Mouse (Mus musculus) embryo, embryonic 10.5 days (tissue): ENCODE measurements around the gene Smyd4.
A peak's percentile ranks its signal among the peaks of the same experiment; 100 is the strongest.

ENCODE experiments used
- DNase-seq: peaks from one replicate; pipeline ENCODE4 v3.0.0-alpha.2; 2015; ENCODE audit warnings: low spot score

The Smyd4 gene

GRCm38 (mm10) chr11:75348199-75348889 lies at the start of gene Smyd4, which contains the start of gene Rpa1:
Smyd4 (plus strand) TSS chr11:75348433.
Rpa1 (minus strand) TSS chr11:75348324.
- DNase-seq = peak; percentile 97

- no peak for DNase-seq
Observed at GRCm38 (mm10) chr11:75298491-75298890, 49.7 kb upstream of the Smyd4 start.

DNA sequence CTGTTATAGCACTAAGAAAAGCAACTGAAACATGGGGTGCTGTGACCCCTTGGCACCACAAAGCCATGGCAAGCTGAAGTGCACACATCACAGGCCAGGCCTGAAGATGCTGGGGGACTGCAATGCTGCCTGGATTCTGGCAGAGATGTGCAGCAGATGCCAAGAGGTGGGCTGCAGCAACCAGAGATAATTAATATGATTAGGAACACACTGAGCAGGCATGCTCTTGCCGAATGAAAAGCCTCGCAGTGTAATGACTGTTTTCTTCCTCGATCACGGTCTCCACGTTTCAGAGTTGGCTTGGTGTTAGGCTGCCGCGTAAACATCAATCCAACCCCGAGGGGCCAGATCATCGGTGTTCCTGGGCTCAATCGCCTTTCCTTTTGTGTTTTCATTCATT lies 48.4 kb upstream of the Smyd4 start:
- DNase-seq = no peak

DNA sequence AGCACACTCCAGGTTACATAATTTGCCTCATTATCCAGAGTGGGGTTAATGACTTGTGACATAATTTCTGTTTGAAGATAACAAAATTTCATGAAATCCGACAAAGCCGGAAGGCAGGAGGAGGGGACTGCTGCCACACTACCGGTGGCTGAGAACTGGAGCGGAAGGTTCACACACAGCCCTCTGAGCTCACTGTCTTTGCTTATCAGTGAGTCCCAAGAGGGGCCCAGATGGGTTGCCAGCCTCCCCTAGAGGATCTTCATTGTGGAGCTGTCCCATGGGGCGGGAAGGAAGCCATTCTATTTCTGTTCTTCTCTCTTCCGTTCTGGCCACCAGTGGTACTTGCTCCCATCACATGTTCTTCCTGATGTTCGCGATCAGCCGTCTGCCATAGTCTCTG lies 47.3 kb upstream of the Smyd4 start:
- no peak for DNase-seq

- DNase-seq = no peak
Observed at GRCm38 (mm10) chr11:75304797-75305196, 43.4 kb upstream of the Smyd4 start.

DNA sequence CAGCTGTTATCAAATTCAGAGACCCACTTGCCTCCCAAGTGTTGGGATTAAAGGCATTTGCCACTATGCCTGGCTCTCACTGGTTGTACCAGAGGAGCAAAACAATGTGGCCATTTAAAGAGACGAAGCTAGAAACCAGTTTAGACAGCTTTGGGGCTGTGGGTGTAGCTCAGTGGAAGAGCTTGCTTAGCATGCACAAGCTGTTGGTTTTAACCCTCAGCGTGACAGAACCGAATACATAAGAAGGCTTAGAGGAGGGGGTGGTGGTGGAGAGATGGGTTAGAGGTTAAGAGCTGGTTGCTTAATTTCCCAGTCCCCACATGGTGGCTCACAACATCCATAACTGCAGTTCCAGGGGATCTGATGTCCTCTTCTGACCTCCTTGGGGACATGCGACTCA lies 39.6 kb upstream of the Smyd4 start:
- no peak for DNase-seq

- no peak for DNase-seq
Observed at GRCm38 (mm10) chr11:75310813-75311212, 37.4 kb upstream of the Smyd4 start.

GRCm38 (mm10) chr11:75311751-75312150 lies 36.5 kb upstream of the Smyd4 start:
- no peak for DNase-seq

DNA sequence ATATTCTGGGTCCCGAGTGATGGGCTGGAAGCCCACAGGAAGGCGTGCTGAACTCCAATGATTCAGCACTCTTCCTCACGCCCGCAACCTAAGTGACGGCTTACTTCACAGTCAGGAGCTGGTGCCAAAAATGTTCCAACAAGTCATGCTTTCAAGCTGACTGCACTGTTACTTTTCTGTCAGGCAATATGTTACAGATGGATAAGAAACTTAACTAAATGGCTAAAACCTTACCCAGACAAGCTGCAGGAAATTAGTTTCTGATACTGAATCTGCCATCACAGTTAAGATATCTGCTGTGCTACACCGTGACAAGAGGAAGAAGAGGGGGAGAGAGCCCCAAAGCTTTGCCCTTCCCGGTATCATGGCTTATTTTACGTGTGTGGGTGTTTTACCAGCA lies 34.4 kb upstream of the Smyd4 start:
- no peak for DNase-seq

DNA sequence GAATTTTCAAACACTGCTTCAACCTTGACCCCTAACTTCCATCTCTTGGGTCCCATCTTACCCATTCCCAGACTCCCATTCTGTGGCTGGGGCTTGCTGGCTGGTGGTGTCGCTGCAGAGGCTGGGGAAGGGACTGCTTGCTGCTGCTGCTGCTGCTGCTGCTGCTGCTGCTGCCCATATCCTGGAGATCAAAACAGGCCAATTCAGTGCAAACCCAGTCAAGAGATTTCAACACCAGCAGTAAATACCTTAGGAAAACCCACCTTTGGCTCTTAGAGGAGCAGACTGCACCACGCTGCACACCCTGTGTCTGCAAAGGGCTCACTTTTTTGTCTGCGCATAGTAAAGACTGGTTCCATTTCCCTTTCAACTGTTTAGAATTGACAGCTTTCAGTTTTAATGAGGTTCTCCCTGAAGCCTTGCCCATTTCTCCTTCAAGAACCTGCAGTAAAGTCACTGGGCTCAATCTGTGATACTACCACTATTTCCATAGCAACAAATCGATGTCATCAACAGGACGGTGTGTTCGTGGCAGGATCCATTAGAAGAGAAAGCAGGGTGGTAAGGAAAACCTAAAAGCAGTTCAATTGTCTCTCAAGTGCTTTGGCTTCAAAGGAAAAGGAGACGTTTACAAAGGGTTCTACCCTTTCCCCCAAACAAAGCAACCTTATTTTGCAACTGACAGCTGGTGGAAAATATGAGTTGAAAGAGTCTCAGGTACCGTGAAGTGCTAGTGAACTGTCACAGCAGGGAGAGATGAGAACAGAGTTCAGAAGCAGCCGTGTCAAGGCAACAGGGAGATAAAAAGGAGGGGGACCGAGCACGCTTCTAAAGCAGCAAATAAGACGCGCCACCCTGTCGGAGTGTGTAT lies 29.6 kb upstream of the Smyd4 start:
- no peak for DNase-seq

DNA sequence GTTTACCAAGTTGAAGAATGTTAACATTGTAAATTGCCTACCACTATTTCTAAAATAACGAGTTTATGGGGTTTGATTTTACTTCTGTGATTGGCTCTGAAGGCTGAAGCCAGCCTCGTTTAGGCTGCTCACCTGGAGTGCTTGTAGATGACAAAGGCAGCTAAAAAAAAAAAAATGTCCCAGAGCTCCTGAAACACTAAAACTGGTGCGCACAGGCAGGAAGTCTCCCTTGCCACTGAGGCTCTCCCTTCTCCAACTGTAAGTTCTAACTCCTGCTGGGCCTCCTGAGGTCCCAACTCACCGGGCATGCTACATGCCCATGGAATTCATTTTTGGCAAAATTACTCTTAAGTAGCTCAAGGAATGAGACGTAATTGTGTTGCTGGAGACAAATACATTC lies 29.0 kb upstream of the Smyd4 start:
- no peak for DNase-seq

GRCm38 (mm10) chr11:75323326-75323737 lies 24.9 kb upstream of the Smyd4 start:
- DNase-seq = no peak

DNA sequence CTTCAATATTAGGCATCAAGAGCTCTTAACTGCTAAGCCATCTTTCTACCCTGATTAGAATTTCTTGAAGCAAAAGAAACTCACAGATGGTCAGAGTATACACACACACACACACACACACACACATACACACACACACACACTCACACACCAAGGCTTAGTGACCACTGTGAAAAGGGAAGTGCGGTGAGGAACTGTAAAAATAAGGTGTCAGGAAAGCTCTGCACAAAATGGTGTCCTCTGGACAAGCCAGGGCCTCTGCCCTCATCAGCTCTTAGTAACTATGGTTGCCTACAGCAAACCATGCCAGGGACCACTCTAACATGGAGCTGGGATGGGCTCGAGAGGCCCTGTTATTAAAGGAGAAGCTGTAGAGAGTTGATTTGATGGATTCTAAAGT lies 23.8 kb upstream of the Smyd4 start:
- no peak for DNase-seq

DNA sequence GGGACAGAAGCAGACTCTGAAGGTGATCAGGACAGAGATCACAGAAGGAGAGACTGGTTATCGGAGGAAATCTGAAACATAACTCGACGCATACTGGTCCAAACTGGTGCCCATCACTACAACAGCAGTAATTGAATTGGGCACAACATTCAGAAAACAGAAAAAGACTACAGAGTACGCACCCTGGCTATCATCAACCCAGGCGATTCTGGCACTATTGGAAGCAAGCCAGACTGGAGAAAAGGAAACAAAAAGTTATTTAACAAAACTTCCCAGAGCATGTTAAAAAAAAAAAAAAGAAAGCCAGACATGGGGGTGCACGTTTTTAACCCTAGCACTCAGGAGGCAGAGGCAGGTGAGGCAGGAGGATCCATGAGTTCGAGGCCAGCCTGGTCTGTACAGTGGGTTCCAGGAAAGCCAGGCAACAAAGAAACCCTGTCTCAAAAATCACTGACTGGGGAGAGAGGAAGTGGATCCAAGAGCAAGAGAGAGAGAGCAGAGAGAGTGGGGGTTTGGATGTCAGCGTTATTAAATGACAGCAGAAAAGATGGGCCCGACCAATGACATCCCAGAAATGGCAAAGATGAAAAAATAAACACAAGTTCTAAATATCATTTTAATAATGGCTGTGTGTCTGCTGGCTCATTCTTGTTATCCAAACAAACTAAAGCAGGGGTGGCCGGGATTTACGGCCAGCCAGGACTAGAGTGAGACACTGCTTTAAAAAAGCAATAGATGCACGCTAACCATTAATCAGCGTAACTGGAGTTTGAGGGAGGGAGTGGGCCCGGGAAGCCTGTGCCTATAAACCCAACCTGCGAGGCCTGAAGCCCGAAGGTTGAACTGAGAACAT lies 22.9 kb upstream of the Smyd4 start:
- no peak for DNase-seq

GRCm38 (mm10) chr11:75325969-75326311 lies 22.3 kb upstream of the Smyd4 start:
- no peak for DNase-seq

- no peak for DNase-seq
Observed at GRCm38 (mm10) chr11:75336676-75337075, 11.6 kb upstream of the Smyd4 start.

DNA sequence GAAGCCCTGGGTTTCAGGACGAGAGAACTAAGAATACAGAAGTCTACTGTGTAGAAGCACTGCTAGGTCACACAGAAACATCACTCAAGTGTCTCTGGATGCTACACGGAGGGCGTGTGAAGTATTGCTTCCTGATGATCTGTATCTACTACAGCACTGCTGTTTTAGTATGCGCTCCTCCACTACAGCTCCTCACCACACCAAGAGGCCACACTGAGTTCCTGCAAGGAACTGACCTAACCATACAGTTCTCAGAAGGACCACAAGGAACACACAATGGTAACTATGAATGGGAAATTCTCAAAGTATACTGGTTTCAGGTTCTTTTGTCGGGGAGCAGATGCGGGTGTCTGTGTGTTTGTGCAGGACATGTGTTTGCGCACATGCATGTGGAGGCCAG lies 11.0 kb upstream of the Smyd4 start:
- DNase-seq = no peak

GRCm38 (mm10) chr11:75340076-75340475 lies 8.2 kb upstream of the Smyd4 start:
- DNase-seq = no peak

GRCm38 (mm10) chr11:75340698-75341345 lies 7.4 kb upstream of the Smyd4 start:
- no peak for DNase-seq

DNA sequence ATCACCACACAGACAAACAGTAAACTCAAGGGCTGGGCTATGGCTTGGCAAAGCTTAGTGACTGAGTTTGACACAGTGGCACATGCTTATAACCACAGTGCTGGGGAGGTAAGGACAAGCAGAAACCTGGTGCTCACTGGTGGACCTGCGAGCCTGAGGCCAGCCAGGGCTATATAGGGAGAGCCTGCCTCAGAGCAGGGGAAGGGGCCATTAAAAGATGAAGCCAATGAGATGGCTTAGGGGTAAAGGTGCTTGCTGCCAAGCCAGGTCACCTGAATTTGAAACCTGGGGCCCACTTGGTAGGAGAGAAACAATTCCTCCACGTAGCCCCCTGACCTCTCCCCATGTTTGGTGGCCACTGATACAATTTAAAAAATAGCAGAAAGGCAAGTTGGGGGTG lies 5.1 kb upstream of the Smyd4 start:
- DNase-seq = no peak

GRCm38 (mm10) chr11:75344163-75344562 lies 4.1 kb upstream of the Smyd4 start:
- no peak for DNase-seq

- no peak for DNase-seq
Observed at GRCm38 (mm10) chr11:75344716-75345115, 3.5 kb upstream of the Smyd4 start.
